Mouse (Mus musculus) ES-Bruce4 (cell line): ENCODE data around the gene Ggcx. TPM values are rescaled to one million over a fixed set of nuclear protein-coding genes. Genes with fewer than 3 reads are reported as not detected.
"Not testable (repeated sequence)": the region's sequence is repeated elsewhere in the genome, so short reads cannot be mapped to it uniquely, and the experiment has no call there.

ENCODE experiments used
- H3K27ac ChIP-seq: 2 replicates; pipeline ENCODE4 v1.5.1; 2012; ENCODE audit warnings: low read length, inconsistent platforms; ENCODE audit not compliant: insufficient read depth
- H3K27me3 ChIP-seq: 2 replicates; pipeline ENCODE4 v1.6.1; 2012; ENCODE audit warnings: mild to moderate bottlenecking, low read length, inconsistent platforms; ENCODE audit not compliant: control insufficient read depth, poor library complexity, insufficient read depth, severe bottlenecking
- H3K36me3 ChIP-seq: 2 replicates; pipeline ENCODE4 v1.6.1; 2012; ENCODE audit warnings: inconsistent platforms, mild to moderate bottlenecking, low read length, moderate library complexity; ENCODE audit not compliant: control insufficient read depth, poor library complexity, insufficient read depth, severe bottlenecking
- H3K4me1 ChIP-seq: one replicate; pipeline ENCODE4 v1.8.1; 2011; ENCODE audit warnings: low read length; ENCODE audit not compliant: control insufficient read depth, insufficient read depth
- H3K4me3 ChIP-seq: 2 replicates; pipeline ENCODE4 v1.5.1; 2011; ENCODE audit warnings: low read depth, mild to moderate bottlenecking, low read length
- H3K9ac ChIP-seq: 2 replicates; pipeline ENCODE4 v1.6.1; 2012; ENCODE audit warnings: low read depth, mild to moderate bottlenecking, inconsistent platforms; ENCODE audit not compliant: poor library complexity, severe bottlenecking
- H3K9me3 ChIP-seq: replicated peaks from 2 replicates; pipeline ENCODE4 v1.6.1; 2012; ENCODE audit warnings: mild to moderate bottlenecking, low read length, inconsistent platforms; ENCODE audit not compliant: control insufficient read depth, poor library complexity, insufficient read depth, severe bottlenecking
- CTCF ChIP-seq: IDR thresholded peaks from one replicate; pipeline ENCODE4 v1.8.1; 2011; ENCODE audit warnings: low read depth, low read length
- EP300 ChIP-seq: IDR thresholded peaks from 2 replicates; pipeline ENCODE4 v1.6.1; 2011; ENCODE audit warnings: low read depth, low read length; ENCODE audit not compliant: insufficient read depth
- POLR2A ChIP-seq: IDR thresholded peaks from one replicate; pipeline ENCODE4 v1.8.1; 2011; ENCODE audit warnings: low read length; ENCODE audit not compliant: insufficient read depth
- polyA plus RNA-seq: library from polyadenylated mRNA; stranded (reverse); fragments of >200 nt; gene quantifications from 2 replicates; pipeline ENCODE4 v1.2.4, GENCODE M21; 2011; ENCODE audit warnings: low read depth; ENCODE audit not compliant: missing spikeins, insufficient read depth, insufficient read length

The Ggcx gene
- polyA plus RNA-seq, 1 experiment: 16.6 TPM

- H3K27ac ChIP-seq: no peak overlapping the region
- no peaks in the 10 kb centered on the region for H3K4me1 ChIP-seq
- no peaks in the 10 kb centered on the region for H3K36me3 ChIP-seq
- no peak overlapping the region for H3K9ac ChIP-seq
- TF ChIP-seq POLR2A: no peak
- no peak for TF ChIP-seq CTCF
- no peak for TF ChIP-seq EP300
- H3K9me3 ChIP-seq: no peaks in the 10 kb centered on the region
- H3K27me3 ChIP-seq: no peaks in the 10 kb centered on the region
- H3K4me3 ChIP-seq: no peak overlapping the region
Observed at GRCm38 (mm10) chr6:72456567-72456966, 42.5 kb downstream of the Ggcx start.

- H3K27me3 ChIP-seq: no peaks in the 10 kb centered on the region
- no peak overlapping the region for H3K9ac ChIP-seq
- H3K27ac ChIP-seq: no peak overlapping the region
- no peaks in the 10 kb centered on the region for H3K4me1 ChIP-seq
- no peak overlapping the region for H3K4me3 ChIP-seq
- TF ChIP-seq EP300 (no peak), CTCF (no peak), POLR2A (no peak)
- H3K9me3 ChIP-seq: no peaks in the 10 kb centered on the region
- no peaks in the 10 kb centered on the region for H3K36me3 ChIP-seq
Observed at GRCm38 (mm10) chr6:72458418-72458817, 44.3 kb downstream of the Ggcx start.

GRCm38 (mm10) chr6:72458921-72459320 is 44.8 kb downstream of the Ggcx start:
- Histone ChIP-seq H3K9me3 (no peaks in the 10 kb centered on the region), H3K4me3 (no peak overlapping the region), H3K9ac (no peak overlapping the region), H3K4me1 (no peaks in the 10 kb centered on the region), H3K27ac (no peak overlapping the region), H3K36me3 (no peaks in the 10 kb centered on the region), H3K27me3 (no peaks in the 10 kb centered on the region)
- no peak for TF ChIP-seq POLR2A
- TF ChIP-seq CTCF: no peak
- no peak for TF ChIP-seq EP300

GRCm38 (mm10) chr6:72460036-72460801 is 46.1 kb downstream of the Ggcx start:
- Histone ChIP-seq H3K27ac (no peak overlapping the region), H3K27me3 (no peaks in the 10 kb centered on the region), H3K36me3 (no peaks in the 10 kb centered on the region), H3K4me1 (no peaks in the 10 kb centered on the region), H3K4me3 (no peak overlapping the region), H3K9me3 (no peaks in the 10 kb centered on the region), H3K9ac (no peak overlapping the region)
- no peak for TF ChIP-seq POLR2A
- no peak for TF ChIP-seq CTCF
- no peak for TF ChIP-seq EP300

GRCm38 (mm10) chr6:72462550-72463257 is 48.6 kb downstream of the Ggcx start:
- H3K27me3 ChIP-seq, H3K4me1 ChIP-seq, H3K27ac ChIP-seq, H3K4me3 ChIP-seq, H3K36me3 ChIP-seq, H3K9ac ChIP-seq, H3K9me3 ChIP-seq: not testable (repeated sequence)

- Histone ChIP-seq H3K4me1 (peaks cover 7% of the 10 kb centered on the region), H3K9ac (no peak overlapping the region), H3K36me3 (no peaks in the 10 kb centered on the region), H3K9me3 (no peaks in the 10 kb centered on the region), H3K4me3 (no peak overlapping the region), H3K27ac (no peak overlapping the region), H3K27me3 (no peaks in the 10 kb centered on the region)
- no peak for TF ChIP-seq EP300
- no peak for TF ChIP-seq POLR2A
- TF ChIP-seq CTCF: no peak
Observed at GRCm38 (mm10) chr6:72465361-72466157, 51.5 kb downstream of the Ggcx start.
